Mouse (Mus musculus): ENCODE measurements around the gene Fndc11.
A peak's percentile ranks its signal among the peaks of the same experiment; 100 is the strongest.
"Not testable (repeated sequence)": the region's sequence is repeated elsewhere in the genome, so short reads cannot be mapped to it uniquely, and the experiment has no call there.

Fndc11 gene

DNA sequence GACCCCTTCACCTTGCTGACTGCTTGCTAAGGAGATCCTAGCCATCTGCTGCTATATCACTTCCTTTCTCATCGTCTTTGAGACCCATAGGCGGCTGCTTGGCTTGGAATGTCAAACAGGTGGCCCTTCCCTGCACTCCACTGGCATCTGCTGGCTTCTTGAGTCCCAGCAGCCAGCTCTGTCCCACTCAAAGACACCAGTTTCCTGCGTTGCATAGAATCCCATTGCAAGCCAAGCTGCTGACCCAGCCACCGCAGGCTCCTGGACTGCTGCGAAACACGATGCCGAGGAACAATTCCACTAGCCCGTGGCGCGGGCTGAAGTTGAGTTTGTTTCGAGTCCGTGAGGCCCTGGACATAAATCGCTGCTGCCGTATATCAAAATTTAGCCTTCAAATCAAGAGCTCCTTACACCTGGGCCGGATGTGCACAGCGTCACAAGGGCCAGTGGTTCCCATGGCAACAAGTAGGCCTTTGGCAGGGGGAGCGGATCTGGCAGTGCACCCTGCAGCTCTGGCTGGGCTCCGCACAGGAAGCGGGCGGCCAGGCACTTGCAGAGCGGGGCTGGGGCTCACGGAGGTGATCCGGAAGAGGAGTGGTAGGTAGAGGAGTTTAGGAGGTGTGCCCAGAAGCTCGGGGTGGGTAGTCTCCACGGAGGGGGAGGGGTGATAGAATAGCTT, at the start of gene Fndc11:
TSS of gene Fndc11 (plus strand) at position 476 of the 679 bp plus-strand sequence.
- no peak for DNase-seq (ENCODE audit: low spot score)

- no peak for DNase-seq (ENCODE audit: low spot score)
Measured at GRCm38 (mm10) chr2:181174646-181175045, 45.2 kb upstream of the Fndc11 start.

DNA sequence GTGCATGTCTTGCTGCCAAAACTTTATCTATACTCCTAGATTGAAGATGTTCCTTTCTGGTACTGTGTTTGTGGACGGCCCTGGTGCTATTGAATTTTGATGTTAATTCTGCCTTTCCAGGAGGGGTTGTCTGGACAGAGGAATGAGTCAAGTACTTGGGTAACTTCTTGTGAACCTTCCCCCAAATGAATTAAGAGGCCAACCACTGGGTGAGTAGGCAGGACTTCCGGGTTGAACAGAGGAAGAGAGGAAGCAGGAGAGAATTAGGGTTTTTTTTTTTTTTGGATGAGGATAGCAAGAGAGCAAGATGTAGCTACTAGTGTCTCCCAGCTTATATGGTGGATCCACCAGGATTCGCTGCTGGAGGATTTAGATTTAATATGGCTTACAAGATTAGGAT, 41.8 kb upstream of the Fndc11 start:
- no peak for DNase-seq (ENCODE audit: low spot score)

- no peak for DNase-seq (ENCODE audit: low spot score)
Measured at GRCm38 (mm10) chr2:181178471-181178870, 41.3 kb upstream of the Fndc11 start.

DNA sequence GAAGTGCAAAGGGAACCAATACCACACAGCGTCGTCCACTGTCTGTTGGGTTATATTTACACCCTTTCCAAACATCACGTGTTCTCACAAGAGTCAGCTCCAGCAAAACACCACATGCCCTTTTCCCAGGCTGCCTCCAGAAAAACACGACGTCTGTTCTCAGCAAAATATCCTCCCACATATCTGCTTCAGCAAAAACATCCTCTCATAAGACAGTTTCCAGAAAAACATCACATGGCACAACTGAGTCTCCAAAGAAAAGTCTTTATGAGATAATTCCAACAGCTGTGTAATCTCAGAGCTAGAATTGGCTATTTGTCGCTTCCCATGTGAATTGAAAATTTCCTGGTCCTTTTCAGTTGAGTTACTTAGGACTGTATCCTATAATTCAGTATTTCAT, 38.9 kb upstream of the Fndc11 start:
- DNase-seq (ENCODE audit: low spot score): no peak

- peak; percentile 87 for DNase-seq (ENCODE audit: low spot score)
Measured at GRCm38 (mm10) chr2:181186635-181187034, 33.2 kb upstream of the Fndc11 start.

DNA sequence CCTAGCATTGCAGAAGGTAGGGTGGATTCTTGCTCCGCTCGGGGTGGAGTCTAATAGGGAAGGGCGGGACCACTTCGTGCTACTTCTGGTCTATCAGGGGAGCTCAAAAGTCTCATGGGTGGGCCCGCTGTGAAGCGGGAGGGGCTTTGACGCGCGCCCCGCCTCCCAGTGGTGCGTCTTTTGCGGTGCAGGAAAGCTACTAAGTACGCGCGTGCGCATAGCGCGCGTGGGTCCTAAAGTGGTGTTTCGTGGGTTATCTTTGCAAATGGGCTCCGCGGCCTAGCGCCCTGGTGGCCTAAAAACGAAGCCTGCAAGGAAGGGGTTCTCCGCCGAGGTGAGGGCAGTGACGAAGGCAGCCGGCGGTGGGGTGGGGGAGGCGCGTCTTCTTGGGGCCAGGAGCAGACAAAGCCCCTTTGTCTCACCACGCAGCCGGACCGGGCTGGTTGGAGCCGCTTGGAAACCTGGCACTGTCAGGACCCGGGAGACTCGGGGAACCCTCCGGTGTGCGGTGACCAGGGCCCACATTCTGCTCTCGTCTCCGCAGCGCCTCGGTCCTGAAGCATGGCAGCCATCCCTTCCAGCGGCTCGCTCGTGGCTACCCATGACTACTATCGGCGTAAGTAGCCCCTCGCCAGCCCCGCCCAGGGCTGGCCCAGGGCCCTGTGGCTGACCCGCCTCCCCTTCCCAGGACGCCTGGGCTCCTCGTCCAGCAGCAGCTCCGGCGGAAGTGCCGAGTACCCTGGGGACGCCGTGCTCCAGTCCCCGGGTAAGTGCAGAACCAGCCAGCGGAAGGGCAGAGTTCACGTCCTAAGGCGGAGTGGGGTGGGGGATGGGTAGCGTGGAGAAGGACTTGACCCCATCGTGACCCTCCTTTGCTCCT, 32.5 kb upstream of the Fndc11 start, which contains the start of gene Ppdpf:
TSS of gene Ppdpf (plus strand) at position 127 of the 880 bp plus-strand sequence.
- peak; percentile 92 for DNase-seq (ENCODE audit: low spot score)

- no peak for DNase-seq (ENCODE audit: low spot score)
Measured at GRCm38 (mm10) chr2:181188681-181189080, 31.1 kb upstream of the Fndc11 start.

DNA sequence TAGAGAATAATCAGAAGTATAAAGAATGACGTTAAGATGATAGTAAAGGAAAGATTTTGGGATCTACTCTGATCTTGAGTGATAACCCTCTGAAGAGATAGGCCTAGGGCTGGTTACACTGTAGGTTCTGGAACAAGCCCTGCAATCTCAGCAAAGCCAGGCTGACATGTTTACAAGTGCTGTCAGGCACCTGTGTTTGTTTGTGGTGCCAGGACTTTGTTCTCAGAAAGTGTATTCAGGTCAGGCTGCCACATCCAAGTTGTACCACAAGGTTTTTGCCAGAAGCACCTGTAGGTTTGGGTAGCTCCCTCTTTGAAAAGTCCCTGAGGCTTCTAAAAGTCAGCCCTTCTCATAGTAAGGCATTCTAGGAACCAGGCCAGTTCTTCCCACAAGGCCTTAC, 30.5 kb upstream of the Fndc11 start:
- DNase-seq (ENCODE audit: low spot score): no peak

- DNase-seq (ENCODE audit: low spot score): not testable (repeated sequence)
Measured at GRCm38 (mm10) chr2:181191385-181191784, 28.4 kb upstream of the Fndc11 start.

DNA sequence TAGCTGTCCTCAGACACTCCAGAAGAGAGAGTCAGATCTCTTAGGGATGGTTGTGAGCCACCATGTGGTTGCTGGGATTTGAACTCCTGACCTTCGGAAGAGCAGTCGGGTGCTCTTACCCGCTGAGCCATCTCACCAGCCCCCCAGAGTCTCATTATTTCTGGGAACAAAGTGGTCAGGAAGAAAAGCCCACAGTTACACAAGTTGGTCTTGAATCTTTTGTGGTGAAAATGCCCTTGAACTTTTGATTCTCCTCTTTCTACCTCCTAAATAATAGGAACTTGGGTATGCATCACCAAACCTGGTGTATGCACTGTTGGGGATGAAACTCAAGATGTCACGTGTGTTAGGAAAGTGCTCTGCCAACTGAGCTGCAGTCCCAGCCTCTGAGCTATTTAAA, 27.9 kb upstream of the Fndc11 start:
- no peak for DNase-seq (ENCODE audit: low spot score)

- no peak for DNase-seq (ENCODE audit: low spot score)
Measured at GRCm38 (mm10) chr2:181193044-181193443, 26.8 kb upstream of the Fndc11 start.

- DNase-seq (ENCODE audit: low spot score): no peak
Measured at GRCm38 (mm10) chr2:181196628-181197300, 23.0 kb upstream of the Fndc11 start.

- no peak for DNase-seq (ENCODE audit: low spot score)
Measured at GRCm38 (mm10) chr2:181201606-181202005, 18.2 kb upstream of the Fndc11 start.

GRCm38 (mm10) chr2:181202422-181202821, 17.4 kb upstream of the Fndc11 start, which contains the start of gene Ptk6:
Ptk6 (minus strand) TSS chr2:181202789.
- DNase-seq (ENCODE audit: low spot score): no peak

GRCm38 (mm10) chr2:181202886-181203285, 16.9 kb upstream of the Fndc11 start:
- no peak for DNase-seq (ENCODE audit: low spot score)

GRCm38 (mm10) chr2:181205678-181206077, 14.1 kb upstream of the Fndc11 start:
- peak; percentile 40 for DNase-seq (ENCODE audit: low spot score)

GRCm38 (mm10) chr2:181206118-181206517, 13.7 kb upstream of the Fndc11 start:
- DNase-seq (ENCODE audit: low spot score): peak; percentile 76

- no peak for DNase-seq (ENCODE audit: low spot score)
Measured at GRCm38 (mm10) chr2:181212389-181213020, 7.3 kb upstream of the Fndc11 start.

DNA sequence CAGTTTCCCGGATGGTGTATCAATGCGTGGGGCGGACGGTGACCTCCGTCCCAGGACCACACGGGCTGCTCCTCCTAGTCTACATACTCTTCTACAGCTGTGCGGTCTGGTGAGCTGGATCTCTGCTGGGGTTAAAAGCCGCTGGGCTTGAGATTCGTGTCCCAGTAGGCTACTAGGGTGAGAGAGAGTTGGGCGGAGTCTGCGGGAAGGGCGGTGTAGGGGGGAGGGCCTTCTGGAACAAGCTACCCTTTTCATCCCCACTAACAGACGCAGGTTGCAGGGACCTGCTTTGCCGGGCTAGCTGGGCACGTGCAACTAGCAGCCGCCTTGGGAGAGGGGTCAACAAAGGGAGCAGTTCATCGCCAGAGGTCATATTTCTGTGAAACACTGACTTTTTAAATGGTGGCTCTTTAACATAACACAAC, 6.8 kb upstream of the Fndc11 start, which contains the start of gene Srms:
TSS of gene Srms (minus strand) at position 165 of the 425 bp plus-strand sequence.
- DNase-seq (ENCODE audit: low spot score): no peak

- no peak for DNase-seq (ENCODE audit: low spot score)
Measured at GRCm38 (mm10) chr2:181216037-181216436, 3.8 kb upstream of the Fndc11 start.

Measured in c-Kit-positive CD71-positive TER-119-positive erythroid progenitor cells, embryonic 14.5 days (primary cell).